Mouse (Mus musculus): ENCODE results near the gene Tpd52l2.

The Tpd52l2 gene

GRCm38 (mm10) chr2:181537444-181538047, 40.6 kb downstream of the Tpd52l2 start:
- DNase-seq (ENCODE audit: low spot score in 2 of 2), result peak in 1 of 2 experiments; percentile 45

GRCm38 (mm10) chr2:181541761-181542380, 44.9 kb downstream of the Tpd52l2 start:
- DNase-seq (ENCODE audit: low spot score in 2 of 2), result no peak

- no peak for DNase-seq (ENCODE audit: low spot score in 2 of 2)
These were observed 49.2 kb downstream of the Tpd52l2 start for GRCm38 (mm10) chr2:181546142-181546541.

- DNase-seq (ENCODE audit: low spot score in 2 of 2), result no peak
These were observed 51.3 kb downstream of the Tpd52l2 start for GRCm38 (mm10) chr2:181548227-181548626.

- no peak for DNase-seq (ENCODE audit: low spot score in 2 of 2)
These were observed 51.7 kb downstream of the Tpd52l2 start for GRCm38 (mm10) chr2:181548682-181549081.

GRCm38 (mm10) chr2:181550233-181550632, 53.3 kb downstream of the Tpd52l2 start:
- DNase-seq (ENCODE audit: low spot score in 2 of 2), result no peak

GRCm38 (mm10) chr2:181553772-181554171, 56.8 kb downstream of the Tpd52l2 start:
- no peak for DNase-seq (ENCODE audit: low spot score in 2 of 2)

GRCm38 (mm10) chr2:181567338-181567737, 70.4 kb downstream of the Tpd52l2 start:
- DNase-seq (ENCODE audit: low spot score in 2 of 2), result no peak
